21 mouse cellular contexts compared by ENCODE assay signal in genomic region chr7:66728072-66728471, GRCm38 (mm10). TPM values are rescaled to one million over a fixed set of nuclear protein-coding genes. Genes with fewer than 3 reads are reported as not detected.
DNase-seq lines count a peak whose midpoint lies in the region; ATAC-seq lines count a peak whose summit lies in the region.
"Had no signal": no experiment of that assay in that cellular context is flagged by ENCODE, and none has a peak within 500 bp of the region (broad histone marks: within the 10 kb centered on the region; RNA-seq: fewer than 3 reads in every experiment).

No protein-coding gene starts in this region.

- H3K27ac ChIP-seq in heart, embryonic 10.5 days = no peak overlapping the region
- H3K27ac ChIP-seq in heart, embryonic 11.5 days (ENCODE audit: low read depth, low read length) = no peak overlapping the region
- H3K27ac ChIP-seq in embryonic facial prominence, embryonic 10.5 days (replicated peaks) = no peak overlapping the region
- H3K27ac ChIP-seq: embryonic facial prominence, embryonic 12.5 days; forebrain, embryonic 10.5 days; forebrain, embryonic 12.5 days had no signal

- no peak overlapping the region for H3K4me2 ChIP-seq in heart, embryonic 11.5 days
- H3K4me2 ChIP-seq: embryonic facial prominence, embryonic 12.5 days; forebrain, embryonic 12.5 days had no signal

- no peak overlapping the region for H3K4me3 ChIP-seq in heart, embryonic 10.5 days
- no peak overlapping the region for H3K4me3 ChIP-seq in heart, embryonic 11.5 days (ENCODE audit: low read depth, low read length)
- no peak overlapping the region for H3K4me3 ChIP-seq in embryonic facial prominence, embryonic 10.5 days
- H3K4me3 ChIP-seq: embryonic facial prominence, embryonic 12.5 days; forebrain, embryonic 10.5 days; forebrain, embryonic 12.5 days had no signal

- H3K4me1 ChIP-seq in heart, embryonic 10.5 days = no peaks in the 10 kb centered on the region
- H3K4me1 ChIP-seq in heart, embryonic 11.5 days (ENCODE audit: control insufficient read depth, insufficient read depth, low read length) = no peaks in the 10 kb centered on the region
- no peaks in the 10 kb centered on the region for H3K4me1 ChIP-seq in embryonic facial prominence, embryonic 10.5 days
- H3K4me1 ChIP-seq: embryonic facial prominence, embryonic 12.5 days; forebrain, embryonic 12.5 days had no signal

- 89% methylated on average over 6 of the region's 6 CpGs for whole genome bisulfite sequencing in heart, embryonic 10.5 days
- WGBS in heart, embryonic 11.5 days (ENCODE audit: insufficient replicate concordance) = 89% methylated on average over 6 of the region's 6 CpGs
- 93% methylated on average over 6 of the region's 6 CpGs for WGBS in embryonic facial prominence, embryonic 10.5 days

- DNase-seq in heart, embryonic 10.5 days (ENCODE audit: low spot score) = peak; percentile 55
- DNase-seq in 416B (ENCODE audit: low read depth) = peak; percentile 9
- DNase-seq in gonadal fat pad, adult 2 months (ENCODE audit: low read depth) = peak; percentile 77
- DNase-seq in lung, postnatal 10 days = no peak
- no peak for DNase-seq in embryonic facial prominence, embryonic 10.5 days (ENCODE audit: low spot score)
- DNase-seq: adrenal gland, adult 2 months; adrenal gland, postnatal 10 days; adrenal gland, postnatal 25 days; cerebellum, adult 11 months; cerebellum, adult 18-20 months; cerebellum, adult 8-10 months; cerebellum, adult 9-11 months; cerebellum, postnatal 14 days; cerebellum, postnatal 36 days; embryo, embryonic 11 days had no signal

- H3K36me3 ChIP-seq in heart, embryonic 10.5 days = peaks cover 3% of the 10 kb centered on the region; the same call in 1 of the 2 replicates
- no peaks in the 10 kb centered on the region for H3K36me3 ChIP-seq in heart, embryonic 11.5 days (ENCODE audit: control insufficient read depth, insufficient read depth, low read length)
- H3K36me3 ChIP-seq in embryonic facial prominence, embryonic 10.5 days (replicated peaks) = peaks cover 3% of the 10 kb centered on the region; the same call in 1 of the 2 replicates
- H3K36me3 ChIP-seq: embryonic facial prominence, embryonic 12.5 days; forebrain, embryonic 12.5 days had no signal

- no peak overlapping the region for H3K9ac ChIP-seq in heart, embryonic 11.5 days (ENCODE audit: low read depth, low read length)
- H3K9ac ChIP-seq: embryonic facial prominence, embryonic 12.5 days; forebrain, embryonic 12.5 days had no signal

- H3K27me3 ChIP-seq in heart, embryonic 10.5 days (ENCODE audit: insufficient read depth, poor library complexity, severe bottlenecking) = no peaks in the 10 kb centered on the region
- no peaks in the 10 kb centered on the region for H3K27me3 ChIP-seq in heart, embryonic 11.5 days (ENCODE audit: control insufficient read depth, insufficient read depth, low read length)
- H3K27me3 ChIP-seq in embryonic facial prominence, embryonic 10.5 days (replicated peaks; ENCODE audit: low read depth, poor library complexity, severe bottlenecking) = no peaks in the 10 kb centered on the region
- H3K27me3 ChIP-seq: embryonic facial prominence, embryonic 12.5 days; forebrain, embryonic 12.5 days had no signal

- H3K9me3 ChIP-seq in heart, embryonic 10.5 days = no peaks in the 10 kb centered on the region
- H3K9me3 ChIP-seq in heart, embryonic 11.5 days (replicated peaks; ENCODE audit: control insufficient read depth, low read length) = no peaks in the 10 kb centered on the region
- H3K9me3 ChIP-seq in embryonic facial prominence, embryonic 10.5 days = no peaks in the 10 kb centered on the region
- H3K9me3 ChIP-seq: embryonic facial prominence, embryonic 12.5 days; forebrain, embryonic 10.5 days; forebrain, embryonic 12.5 days had no signal

- ATAC-seq in heart, embryonic 11.5 days (replicated peaks; ENCODE audit: insufficient number of reproducible peaks, low FRiP score, low TSS enrichment) = no peak
- ATAC-seq: forebrain, embryonic 14.5 days; forebrain, embryonic 16.5 days had no signal

RNA-seq across cellular contexts. Expression of gene Cers3, which starts 15.2 kb away (rescaled TPM):
- 0.86 and 0.92 TPM in 2 replicates for polyA plus RNA-seq in heart, embryonic 10.5 days (2016; fragmentation: Nextera tagmentation; extraction: Ambion mirVana)
- 0.08 and 0.19 TPM in 2 replicates for polyA plus RNA-seq in heart, embryonic 11.5 days (2014; fragmentation: Nextera tagmentation; extraction: Ambion mirVana)
- polyA plus RNA-seq in gonadal fat pad, adult 2 months (2012; rRNA removed) = 0.91 and 1.7 TPM in 2 replicates
- 0.88 and 1.3 TPM in 2 replicates for polyA plus RNA-seq in embryonic facial prominence, embryonic 10.5 days (2016; fragmentation: Nextera tagmentation; extraction: Ambion mirVana)

RNA-seq across cellular contexts. Expression of gene Lins1, which starts 38.4 kb away (rescaled TPM):
- 11.3 and 15.6 TPM in 2 replicates for polyA plus RNA-seq in heart, embryonic 10.5 days (2016; fragmentation: Nextera tagmentation; extraction: Ambion mirVana)
- polyA plus RNA-seq in heart, embryonic 11.5 days (2014; fragmentation: Nextera tagmentation; extraction: Ambion mirVana) = 10.8 and 16.4 TPM in 2 replicates
- 13.2 and 16.1 TPM in 2 replicates for polyA plus RNA-seq in gonadal fat pad, adult 2 months (2012; rRNA removed)
- polyA plus RNA-seq in embryonic facial prominence, embryonic 10.5 days (2016; fragmentation: Nextera tagmentation; extraction: Ambion mirVana) = 21.8 and 24.3 TPM in 2 replicates

RNA-seq across cellular contexts. Expression of gene Asb7, which starts 38.7 kb away (rescaled TPM):
- 12.1 and 13.2 TPM in 2 replicates for polyA plus RNA-seq in heart, embryonic 10.5 days (2016; fragmentation: Nextera tagmentation; extraction: Ambion mirVana)
- 10.8 and 12.5 TPM in 2 replicates for polyA plus RNA-seq in heart, embryonic 11.5 days (2014; fragmentation: Nextera tagmentation; extraction: Ambion mirVana)
- 7.2 and 7.3 TPM in 2 replicates for polyA plus RNA-seq in gonadal fat pad, adult 2 months (2012; rRNA removed)
- 18.2 and 20.1 TPM in 2 replicates for polyA plus RNA-seq in embryonic facial prominence, embryonic 10.5 days (2016; fragmentation: Nextera tagmentation; extraction: Ambion mirVana)

Comparison
In these comparisons a context has a peak if more than half of its experiments do, and no peak if none do; other contexts are left out.
1. DNase-seq: peak in heart, embryonic 10.5 days (single experiment), 416B (single experiment) and gonadal fat pad, adult 2 months (single experiment); none in lung, postnatal 10 days (single experiment) and embryonic facial prominence, embryonic 10.5 days (single experiment).